Mouse (Mus musculus) C2C12 (cell line): ENCODE measurements around the gene Tars. TPM values are rescaled to one million over a fixed set of nuclear protein-coding genes. Genes with fewer than 3 reads are reported as not detected.

Experiments used
- H3K27me3 ChIP-seq: one replicate; pipeline ENCODE4 v1.6.1; 2011; ENCODE audit not compliant: control insufficient read depth, insufficient read depth, insufficient read length
- H3K36me3 ChIP-seq: one replicate; pipeline ENCODE4 v1.6.1; 2011; ENCODE audit not compliant: control insufficient read depth, insufficient read depth
- H3K4me3 ChIP-seq: one replicate; pipeline ENCODE4 v1.5.1; 2011; ENCODE audit warnings: mild to moderate bottlenecking, control low read depth; ENCODE audit not compliant: poor library complexity, insufficient read depth, severe bottlenecking
- H3K79me2 ChIP-seq: one replicate; pipeline ENCODE4 v1.6.1; 2011; ENCODE audit not compliant: control insufficient read depth, insufficient read depth
- H3K79me3 ChIP-seq: one replicate; pipeline ENCODE4 v1.6.1; 2011; ENCODE audit warnings: low read depth, control low read depth
- H3ac ChIP-seq: one replicate; pipeline ENCODE3; 2011; ENCODE audit warnings: low read depth; ENCODE audit not compliant: control insufficient read depth, insufficient read length
- CEBPB ChIP-seq: IDR thresholded peaks from one replicate; pipeline ENCODE4 v1.6.1; 2011; ENCODE audit warnings: low read depth, mild to moderate bottlenecking, control low read depth, moderate library complexity
- CTCF ChIP-seq: IDR thresholded peaks from one replicate; pipeline ENCODE4 v1.5.1; 2011; ENCODE audit not compliant: control insufficient read depth, insufficient read depth, insufficient read length
- FOSL1 ChIP-seq: IDR thresholded peaks from one replicate; pipeline ENCODE4 v1.8.0; 2011; ENCODE audit warnings: mild to moderate bottlenecking, low read length; ENCODE audit not compliant: poor library complexity, insufficient read depth, severe bottlenecking
- MAX ChIP-seq: IDR thresholded peaks from one replicate; pipeline ENCODE4 v1.6.1; 2011; ENCODE audit warnings: mild to moderate bottlenecking, control low read depth
- MYOD1 ChIP-seq: IDR thresholded peaks from one replicate; pipeline ENCODE4 v1.6.1; 2011; ENCODE audit warnings: low read depth; ENCODE audit not compliant: control insufficient read depth, insufficient read length
- MYOG ChIP-seq: IDR thresholded peaks from one replicate; pipeline ENCODE4 v1.6.1; 2011; ENCODE audit not compliant: control insufficient read depth, insufficient read length; ENCODE audit errors: extremely low read depth
- USF1 ChIP-seq: IDR thresholded peaks from one replicate; pipeline ENCODE4 v1.6.1; 2011; ENCODE audit warnings: low read depth, mild to moderate bottlenecking, control low read depth, moderate library complexity
- polyA plus RNA-seq: library from polyadenylated mRNA; unstranded; fragments of >200 nt; fragmentation: generic; extraction: Trizol; gene quantifications from one replicate; pipeline ENCODE4 v1.2.1, GENCODE M21; 2012; ENCODE audit warnings: missing spikeins

Gene Tars
- polyA plus RNA-seq, 1 experiment: 84.9 TPM

GRCm38 (mm10) chr15:11360888-11361287, 38.6 kb downstream of the Tars start:
- Histone ChIP-seq H3ac (no peak overlapping the region), H3K27me3 (peaks cover 4% of the 10 kb centered on the region), H3K36me3 (no peaks in the 10 kb centered on the region), H3K79me3 (no peaks in the 10 kb centered on the region), H3K4me3 (no peak overlapping the region), H3K79me2 (no peaks in the 10 kb centered on the region)
- TF ChIP-seq USF1 (no peak), CTCF (no peak), FOSL1 (no peak), MYOD1 (no peak), MAX (no peak), CEBPB (no peak), MYOG (no peak)

DNA sequence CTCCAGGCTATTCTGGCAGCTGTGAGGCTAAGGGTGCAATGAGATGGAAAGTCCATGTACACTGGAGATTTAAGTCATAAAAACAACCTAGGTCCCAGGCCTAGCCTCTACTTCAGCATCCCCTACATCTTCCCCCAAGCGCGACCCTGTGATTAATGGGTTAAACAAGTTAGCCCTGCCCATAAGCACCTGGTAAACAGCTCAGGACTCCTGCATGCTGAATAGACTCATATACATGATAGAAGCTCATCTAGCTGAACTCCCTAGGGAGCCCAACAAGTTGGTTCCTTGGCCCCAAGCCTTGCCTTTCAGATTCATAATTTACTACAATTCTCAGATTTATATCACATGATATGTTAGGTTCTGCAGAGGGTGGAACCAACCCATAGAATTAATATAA, 42.0 kb downstream of the Tars start:
- H3K36me3 ChIP-seq: no peaks in the 10 kb centered on the region
- no peak for TF ChIP-seq CEBPB
- no peak for TF ChIP-seq MYOG
- TF ChIP-seq FOSL1: no peak
- no peak for TF ChIP-seq CTCF
- TF ChIP-seq MAX: no peak
- TF ChIP-seq MYOD1: no peak
- no peak for TF ChIP-seq USF1

DNA sequence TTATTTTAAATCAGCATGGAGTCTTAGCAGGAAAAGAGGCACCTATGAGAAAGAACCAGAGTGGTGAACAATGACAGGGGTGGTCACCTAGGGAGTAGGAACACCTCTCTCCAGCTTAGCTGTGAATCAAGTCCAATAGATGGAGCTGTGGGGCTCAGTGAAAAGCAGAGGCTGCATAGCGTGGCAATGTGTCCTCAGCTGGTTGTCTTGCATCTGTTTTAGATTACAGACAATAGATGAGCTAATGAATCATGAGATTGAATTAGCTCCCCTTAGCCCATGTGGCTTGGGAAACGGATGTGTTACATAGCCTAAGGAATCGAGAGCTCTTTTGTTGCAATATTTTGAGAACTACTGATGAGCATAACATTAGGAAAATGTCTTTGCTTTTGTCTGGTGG, 43.6 kb downstream of the Tars start:
- peaks cover 9% of the 10 kb centered on the region for H3K27me3 ChIP-seq
- no peaks in the 10 kb centered on the region for H3K79me3 ChIP-seq

More for the DNA sequence above, 42.0 kb downstream of the Tars start:
- Histone ChIP-seq H3ac (no peak overlapping the region), H3K27me3 (peaks cover 4% of the 10 kb centered on the region), H3K4me3 (no peak overlapping the region), H3K79me2 (no peaks in the 10 kb centered on the region), H3K79me3 (no peaks in the 10 kb centered on the region)

DNA sequence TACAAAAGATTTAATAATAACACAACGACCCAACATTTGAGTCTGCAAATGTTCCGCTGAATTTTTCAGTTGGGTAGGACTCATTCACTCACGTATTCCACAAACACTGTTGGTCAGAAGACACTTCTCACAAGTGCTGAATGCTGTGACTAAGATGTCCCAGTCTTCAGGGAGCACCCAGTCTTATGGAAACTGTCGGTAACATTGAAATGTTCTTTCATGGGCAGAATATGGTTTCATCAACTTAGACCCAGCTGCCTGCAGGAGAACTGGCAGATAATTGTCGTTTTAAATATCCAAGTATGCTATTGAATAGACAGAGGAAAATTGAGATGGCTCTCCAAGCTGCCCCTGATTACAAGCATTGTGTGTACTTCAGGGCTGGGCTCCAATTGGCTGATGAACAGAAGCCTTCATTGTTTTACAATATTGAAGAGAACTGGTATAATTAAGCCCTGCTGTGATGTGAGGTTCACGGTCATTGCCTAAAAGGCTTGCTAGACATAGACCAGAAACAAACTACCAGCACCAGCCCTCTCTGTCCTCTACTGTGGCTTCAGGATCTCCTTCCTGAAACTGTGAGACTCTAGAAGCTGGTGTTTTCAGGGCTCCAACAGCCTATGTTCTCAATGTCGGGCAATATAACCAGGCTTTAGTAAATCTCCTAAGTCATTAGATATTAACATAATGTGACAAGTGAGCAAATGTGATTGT, 59.8 kb downstream of the Tars start:
- Histone ChIP-seq H3K79me3 (no peaks in the 10 kb centered on the region), H3K4me3 (no peak overlapping the region), H3K27me3 (peaks cover 13% of the 10 kb centered on the region), H3K36me3 (no peaks in the 10 kb centered on the region), H3ac (no peak overlapping the region), H3K79me2 (no peaks in the 10 kb centered on the region)
- no peak for TF ChIP-seq FOSL1
- no peak for TF ChIP-seq MAX
- no peak for TF ChIP-seq CTCF
- TF ChIP-seq MYOD1: no peak
- TF ChIP-seq CEBPB: no peak
- no peak for TF ChIP-seq MYOG
- TF ChIP-seq USF1: no peak

More for the DNA sequence above, 43.6 kb downstream of the Tars start:
- no peak overlapping the region for H3K4me3 ChIP-seq
- H3ac ChIP-seq: no peak overlapping the region
- no peak for TF ChIP-seq MYOD1
- no peak for TF ChIP-seq MAX
- TF ChIP-seq CEBPB: no peak
- no peaks in the 10 kb centered on the region for H3K36me3 ChIP-seq
- no peaks in the 10 kb centered on the region for H3K79me2 ChIP-seq
